Mouse (Mus musculus): ENCODE measurements around the gene Jtb. TPM values are rescaled to one million over a fixed set of nuclear protein-coding genes. Genes with fewer than 3 reads are reported as not detected.

The Jtb gene
- total RNA-seq, 2 experiments from 2014 or later = 57.2 to 57.9 TPM

Small RNA genes lying within 50 kb of the gene (microRNA-seq; reads per million reads assigned to microRNA genes)
- not detected for gene Mir7012

Other genes with a start within 250 kb of the Jtb start
- gene Hax1, start 232.8 kb upstream of the Jtb start, total RNA-seq (2021) = 100 to 1,000 TPM in 1 of 2 experiments, 10 to 100 TPM in 1; 92.7 to 110 TPM
- gene 4933434E20Rik, start 180.0 kb upstream of the Jtb start, total RNA-seq (2021) = 10 to 100 TPM; 64.6 to 66.5 TPM
- gene Ubap2l, start 179.0 kb upstream of the Jtb start, total RNA-seq (2021) = 100 to 1,000 TPM; 152 to 166 TPM
- 100 to 1,000 TPM; 165 to 251 TPM for gene Tpm3, start 158.9 kb upstream of the Jtb start, total RNA-seq (2021)
- under 1 TPM; 0.24 to 0.42 TPM for gene Nup210l, start 127.5 kb upstream of the Jtb start, total RNA-seq (2021)
- gene Rps27, start 17.9 kb upstream of the Jtb start, total RNA-seq (2021) = 1,000 to 10,000 TPM; 1,820 to 1,837 TPM
- 10 to 100 TPM; 30.6 to 39.6 TPM for gene Rab13, start 17.9 kb upstream of the Jtb start, total RNA-seq (2021)
- gene Creb3l4, start 11.9 kb downstream of the Jtb start, total RNA-seq (2021) = under 1 TPM; 0.36 to 0.55 TPM
- 100 to 1,000 TPM; 114 to 118 TPM for gene Slc39a1, start 16.6 kb downstream of the Jtb start, total RNA-seq (2021)
- gene Crtc2, start 22.6 kb downstream of the Jtb start, total RNA-seq (2021) = 10 to 100 TPM; 36.1 to 47.7 TPM
- gene Dennd4b, start 33.6 kb downstream of the Jtb start, total RNA-seq (2021) = 10 to 100 TPM in 1 of 2 experiments, 1 to 10 TPM in 1; 8.5 to 17.0 TPM
- gene Gatad2b, start 61.6 kb downstream of the Jtb start, total RNA-seq (2021) = 10 to 100 TPM; 55.5 to 65.9 TPM
- gene Slc27a3, start 158.3 kb downstream of the Jtb start, total RNA-seq (2021) = 10 to 100 TPM; 55.2 to 65.9 TPM
- 10 to 100 TPM; 46.8 to 51.6 TPM for gene Ints3, start 202.0 kb downstream of the Jtb start, total RNA-seq (2021)
- gene Npr1, start 234.3 kb downstream of the Jtb start, total RNA-seq (2021) = 100 to 1,000 TPM in 1 of 2 experiments, 10 to 100 TPM in 1; 88.3 to 101 TPM
- gene Ilf2, start 244.5 kb downstream of the Jtb start, total RNA-seq (2021) = 10 to 100 TPM; 59.1 to 63.2 TPM